In genomic region chr2:69045926-69046325, GRCm38 (mm10) we compare ENCODE assay signal across 26 mouse cellular contexts.
"Had no signal": no experiment of that assay in that cellular context is flagged by ENCODE, and none has a peak within 500 bp of the region (broad histone marks: within the 10 kb centered on the region; RNA-seq: fewer than 3 reads in every experiment).

No protein-coding gene starts in this region.

- H3K9me3 ChIP-seq: heart, embryonic 13.5 days; heart, embryonic 15.5 days; hindbrain, embryonic 13.5 days; hindbrain, embryonic 15.5 days; kidney, embryonic 15.5 days; limb, embryonic 12.5 days; liver, embryonic 13.5 days had no signal

- H3K4me2 ChIP-seq: heart, embryonic 11.5 days; heart, embryonic 13.5 days; heart, embryonic 15.5 days; hindbrain, embryonic 13.5 days; hindbrain, embryonic 15.5 days; kidney, embryonic 15.5 days; limb, embryonic 12.5 days; liver, embryonic 11.5 days; liver, embryonic 13.5 days had no signal

- H3K36me3 ChIP-seq: heart, embryonic 13.5 days; heart, embryonic 15.5 days; hindbrain, embryonic 13.5 days; hindbrain, embryonic 15.5 days; kidney, embryonic 15.5 days; limb, embryonic 12.5 days; liver, embryonic 13.5 days had no signal

- H3K4me3 ChIP-seq: heart, embryonic 13.5 days; heart, embryonic 15.5 days; hindbrain, embryonic 13.5 days; hindbrain, embryonic 15.5 days; kidney, embryonic 15.5 days; limb, embryonic 12.5 days; liver, embryonic 13.5 days had no signal

- H3K9ac ChIP-seq: heart, embryonic 13.5 days; heart, embryonic 15.5 days; hindbrain, embryonic 13.5 days; hindbrain, embryonic 15.5 days; kidney, embryonic 15.5 days; limb, embryonic 12.5 days; liver, embryonic 13.5 days had no signal

- H3K4me1 ChIP-seq: liver, embryonic 13.5 days had no signal

- H3K27me3 ChIP-seq: heart, embryonic 13.5 days; heart, embryonic 15.5 days; hindbrain, embryonic 13.5 days; hindbrain, embryonic 15.5 days; kidney, embryonic 15.5 days; limb, embryonic 12.5 days; liver, embryonic 13.5 days had no signal

- DNase-seq: gastrocnemius, postnatal 14 days; gastrocnemius, postnatal 36 days; heart, adult 18-20 months; heart, postnatal 14 days; heart, postnatal 36 days; kidney, adult 11 months; kidney, adult 2 months; kidney, adult 9 months; kidney, postnatal 14 days; kidney, postnatal 36 days; layer of hippocampus, adult 9-11 months; layer of hippocampus, postnatal 36 days; left cerebral cortex, postnatal 4 days; liver; liver, embryonic 13.5 days had no signal

- H3K27ac ChIP-seq: heart, embryonic 13.5 days; heart, embryonic 15.5 days; hindbrain, embryonic 13.5 days; hindbrain, embryonic 15.5 days; hindbrain, postnatal 0 days; kidney, embryonic 15.5 days; kidney, postnatal 0 days; limb, embryonic 12.5 days; liver, embryonic 13.5 days had no signal

- ATAC-seq: hindbrain, postnatal 0 days; intestine, embryonic 16.5 days had no signal
